Mouse (Mus musculus) liver, embryonic 14.5 days (tissue): ENCODE data around the gene Fry. TPM values are rescaled to one million over a fixed set of nuclear protein-coding genes. Genes with fewer than 3 reads are reported as not detected.

Experiments used
- ATAC-seq: fragments of 200-750 bp; cut with Nextera tagmentation; 2 replicates; pipeline ENCODE4 v1.8.0; 2017; ENCODE audit warnings: moderate number of reproducible peaks, mild to moderate bottlenecking, moderate library complexity; ENCODE audit not compliant: insufficient read depth
- DNase-seq, 3 experiments: peaks; one replicate each; pipeline ENCODE4 v3.0.0-alpha.2; 2012 to 2013; ENCODE audit warnings: low read depth in 3 of 3, low spot score in 3 of 3
- H3K27ac ChIP-seq: fragments of 300-500 bp; sonication (generic); 2 replicates; pipeline ENCODE4 v1.5.1; 2014; ENCODE audit warnings: moderate library complexity, mild to moderate bottlenecking, control low read depth, inconsistent platforms
- H3K27me3 ChIP-seq: fragments of 300-500 bp; sonication (generic); 2 replicates; pipeline ENCODE4 v1.6.1; 2014; ENCODE audit warnings: mild to moderate bottlenecking, low read length, moderate library complexity; ENCODE audit not compliant: control insufficient read depth, insufficient read depth
- H3K36me3 ChIP-seq: fragments of 300-500 bp; sonication (generic); replicated peaks from 2 replicates; pipeline ENCODE4 v1.6.1; 2014; ENCODE audit warnings: low read depth; ENCODE audit not compliant: control insufficient read depth, insufficient read depth
- H3K4me1 ChIP-seq, 2 experiments: fragments of 200-500 bp in 1 of 2; fragments of 300-500 bp in 1 of 2; sonication (generic) in 1 of 2; replicated peaks; 2 replicates each; pipeline ENCODE4 v1.6.1; 2012 to 2014; ENCODE audit warnings: antibody characterized with exemption in 1 of 2, inconsistent platforms in 1 of 2, low read length in 1 of 2; ENCODE audit not compliant: control insufficient read depth in 2 of 2, insufficient read depth in 2 of 2
- H3K4me2 ChIP-seq: fragments of 300-500 bp; sonication (generic); 2 replicates; pipeline ENCODE4 v1.6.1; 2014; ENCODE audit warnings: low read depth, mild to moderate bottlenecking, control low read depth, moderate library complexity
- H3K4me3 ChIP-seq, 2 experiments: fragments of 200-500 bp in 1 of 2; fragments of 300-500 bp in 1 of 2; sonication (generic) in 1 of 2; 2 replicates each; pipeline ENCODE4 v1.5.1; 2012 to 2014; ENCODE audit warnings: low read depth in 2 of 2, low read length in 2 of 2, mild to moderate bottlenecking in 2 of 2, control low read depth in 1 of 2, inconsistent platforms in 1 of 2, moderate library complexity in 1 of 2; ENCODE audit not compliant: insufficient read depth in 1 of 2
- H3K9ac ChIP-seq: fragments of 300-500 bp; sonication (generic); replicated peaks from 2 replicates; pipeline ENCODE4 v1.6.1; 2014; ENCODE audit warnings: mild to moderate bottlenecking, control low read depth, moderate library complexity
- H3K9me3 ChIP-seq: fragments of 300-500 bp; sonication (generic); 2 replicates; pipeline ENCODE4 v1.6.1; 2016; ENCODE audit warnings: low read length, mixed read lengths; ENCODE audit not compliant: control insufficient read depth
- CTCF ChIP-seq: IDR thresholded peaks from 2 replicates; pipeline ENCODE4 v1.5.1; 2016; ENCODE audit warnings: antibody characterized with exemption, low read depth, control low read depth
- EP300 ChIP-seq: IDR thresholded peaks from 2 replicates; pipeline ENCODE4 v1.6.1; 2016; ENCODE audit warnings: antibody characterized with exemption, low read depth
- whole genome bisulfite sequencing: fragments of 180-500 bp; shearing (Covaris S2); extraction: QIAGEN DNeasy Blood & Tissue Kit; methylation state at CpG from one replicate; pipeline ENCODE4 v1.1.7; 2014; ENCODE audit not compliant: insufficient replicate concordance; 5-methylcytosine and 5-hydroxymethylcytosine counted together
- polyA plus RNA-seq, 2 experiments: library from polyadenylated mRNA; depleted of rRNA in 1 of 2; stranded (reverse) in 1 of 2; unstranded in 1 of 2; fragments of >200 nt; fragmentation: Nextera tagmentation in 1 of 2; extraction: Ambion mirVana in 1 of 2; gene quantifications; 2 replicates each; pipeline versions ENCODE4 v1.2.1 to v1.2.3; 2012 to 2014

Fry gene
- polyA plus RNA-seq, 2 experiments, result 1.4 to 1.9 TPM

- no peak for TF ChIP-seq CTCF
- TF ChIP-seq EP300, result no peak
- Histone ChIP-seq H3K27me3 (no peaks in the 10 kb centered on the region), H3K4me1 (no peaks in the 10 kb centered on the region), H3K9me3 (no peaks in the 10 kb centered on the region), H3K36me3 (no peaks in the 10 kb centered on the region), H3K27ac (no peak overlapping the region), H3K4me3 (no peak overlapping the region), H3K4me2 (no peak overlapping the region), H3K9ac (no peak overlapping the region)
- no peak for ATAC-seq
- DNase-seq, result no peak
- WGBS, result 62% methylated on average over 11 of the region's 11 CpGs
These were observed 31.3 kb downstream of the Fry start for GRCm38 (mm10) chr5:150149725-150150124.

- ATAC-seq (no peak), DNase-seq (no peak)
- 77% methylated on average over 4 of the region's 4 CpGs for WGBS
- TF ChIP-seq EP300 (no peak), CTCF (no peak)
- Histone ChIP-seq H3K4me3 (no peak overlapping the region), H3K4me1 (no peaks in the 10 kb centered on the region), H3K36me3 (no peaks in the 10 kb centered on the region), H3K27ac (no peak overlapping the region), H3K9ac (no peak overlapping the region), H3K4me2 (no peak overlapping the region), H3K27me3 (no peaks in the 10 kb centered on the region), H3K9me3 (no peaks in the 10 kb centered on the region)
These were observed 32.5 kb downstream of the Fry start for GRCm38 (mm10) chr5:150150986-150151385.

GRCm38 (mm10) chr5:150152071-150152879 is 33.8 kb downstream of the Fry start:
- WGBS, result 73% methylated on average over 22 of the region's 22 CpGs
- H3K27me3 ChIP-seq, result no peaks in the 10 kb centered on the region
- no peaks in the 10 kb centered on the region for H3K9me3 ChIP-seq
- no peaks in the 10 kb centered on the region; a peak in 1 of 4 replicates for H3K4me1 ChIP-seq
- H3K27ac ChIP-seq, result no peak overlapping the region
- no peak overlapping the region for H3K4me2 ChIP-seq
- no peak overlapping the region for H3K9ac ChIP-seq
- no peak for DNase-seq
- TF ChIP-seq CTCF (no peak), EP300 (no peak)
- no peak for ATAC-seq
- no peak overlapping the region for H3K4me3 ChIP-seq
- no peaks in the 10 kb centered on the region for H3K36me3 ChIP-seq

GRCm38 (mm10) chr5:150152880-150153281 is 34.4 kb downstream of the Fry start:
- Histone ChIP-seq H3K27ac (no peak overlapping the region), H3K4me2 (no peak overlapping the region), H3K9ac (no peak overlapping the region), H3K4me1 (no peaks in the 10 kb centered on the region; a peak in 1 of 4 replicates), H3K9me3 (no peaks in the 10 kb centered on the region), H3K4me3 (no peak overlapping the region), H3K36me3 (no peaks in the 10 kb centered on the region), H3K27me3 (no peaks in the 10 kb centered on the region)
- no peak for DNase-seq
- 69% methylated on average over 10 of the region's 10 CpGs for WGBS
- no peak for TF ChIP-seq CTCF
- TF ChIP-seq EP300, result no peak
- ATAC-seq, result no peak

GRCm38 (mm10) chr5:150155388-150155787 is 36.9 kb downstream of the Fry start:
- Histone ChIP-seq H3K27me3 (no peaks in the 10 kb centered on the region), H3K4me1 (no peaks in the 10 kb centered on the region; a peak in 1 of 4 replicates), H3K9ac (no peak overlapping the region), H3K36me3 (no peaks in the 10 kb centered on the region), H3K9me3 (no peaks in the 10 kb centered on the region), H3K27ac (no peak overlapping the region), H3K4me2 (no peak overlapping the region), H3K4me3 (no peak overlapping the region)
- WGBS, result 45% methylated on average over 8 of the region's 8 CpGs
- ATAC-seq, result no peak
- DNase-seq, result no peak
- no peak for TF ChIP-seq EP300
- no peak for TF ChIP-seq CTCF
